Mouse (Mus musculus) embryonic facial prominence, embryonic 14.5 days (tissue): ENCODE results near the gene T. TPM values are rescaled to one million over a fixed set of nuclear protein-coding genes. Genes with fewer than 3 reads are reported as not detected.

Experiments
- polyA plus RNA-seq: library from polyadenylated mRNA; unstranded; fragments of >200 nt; fragmentation: Nextera tagmentation; extraction: Ambion mirVana; gene quantifications from 2 replicates; pipeline ENCODE4 v1.2.1, GENCODE M21; 2014

Gene T
- polyA plus RNA-seq, 1 experiment from 2014 or later = 0.24 TPM

Other genes with a start within 250 kb of the T start
- 0.18 TPM in 1 of 2 replicates, not detected in the other for gene Ccr6, start 198.4 kb upstream of the T start, polyA plus RNA-seq
- 188 and 209 TPM in 2 replicates for gene Mpc1, start 151.5 kb upstream of the T start, polyA plus RNA-seq
- 65.9 and 72.2 TPM in 2 replicates for gene Sft2d1, start 123.3 kb upstream of the T start, polyA plus RNA-seq
- 1.0 TPM in 2 replicates for gene Prr18, start 97.0 kb upstream of the T start, polyA plus RNA-seq
- gene T2, start 78.4 kb upstream of the T start, polyA plus RNA-seq = 0.46 and 0.47 TPM in 2 replicates
- 2.3 and 3.5 TPM in 2 replicates for gene Pde10a, start 90.9 kb downstream of the T start, polyA plus RNA-seq
- gene Gm17087, start 132.5 kb downstream of the T start, polyA plus RNA-seq = not detected in 2 replicates